In genomic region chr10:93129345-93129744, GRCm38 (mm10) we compare ENCODE assay signal across 28 mouse cellular contexts. TPM values are rescaled to one million over a fixed set of nuclear protein-coding genes. Genes with fewer than 3 reads are reported as not detected.
DNase-seq lines count a peak whose midpoint lies in the region; TF ChIP-seq lines count a peak whose summit lies in the region.
"Had no signal": no experiment of that assay in that cellular context is flagged by ENCODE, and none has a peak within 500 bp of the region (broad histone marks: within the 10 kb centered on the region; RNA-seq: fewer than 3 reads in every experiment).

No protein-coding gene starts in this region.

- DNase-seq in layer of hippocampus, adult 2 months (ENCODE audit: low spot score in 2 of 2) = no peak
- DNase-seq in layer of hippocampus, postnatal 10 days (ENCODE audit: low spot score in 2 of 2) = no peak
- peak; percentile 9 for DNase-seq in 3134 (ENCODE audit: extremely low read depth, insufficient read length, low spot score)
- peak; percentile 9 for DNase-seq in 3T3-L1 (ENCODE audit: low read depth, low spot score)
- no peak for DNase-seq in cerebellum, adult 9-10 months
- DNase-seq in heart, adult 11 months = no peak
- no peak for DNase-seq in frontal cortex, postnatal 36 days (ENCODE audit: low spot score in 2 of 2)
- DNase-seq: adrenal gland, postnatal 36 days; cerebellum, adult 2 months; cerebellum, postnatal 36 days; heart, postnatal 10 days; kidney, postnatal 14 days; left cerebral cortex, postnatal 4 days; liver, postnatal 0 days; lung, postnatal 36 days; retina, postnatal 1 day; thymus, postnatal 14 days had no signal

- no peaks in the 10 kb centered on the region for H3K4me1 ChIP-seq in embryonic fibroblast, embryonic 13.5 days (ENCODE audit: control insufficient read depth, insufficient read depth, low read length)
- H3K4me1 ChIP-seq: neural tube, embryonic 13.5 days had no signal

- TF ChIP-seq CTCF in layer of hippocampus, adult 2 months (conservative IDR thresholded peaks at IDR 0.05) = no peak
- TF ChIP-seq CTCF in embryonic fibroblast, embryonic 13.5 days (IDR thresholded peaks at IDR 0.05; ENCODE audit: borderline replicate concordance, insufficient read depth, low read length) = no peak

- peak overlapping the region; percentile 39; the same call in 1 of the 2 replicates for H3K27ac ChIP-seq in layer of hippocampus, adult 2 months
- peak overlapping the region; percentile 66 for H3K27ac ChIP-seq in embryonic fibroblast, embryonic 13.5 days (ENCODE audit: insufficient read depth, low read length)
- H3K27ac ChIP-seq: embryonic facial prominence, embryonic 13.5 days; heart, embryonic 13.5 days; hindbrain, embryonic 14.5 days; liver, embryonic 12.5 days; midbrain, embryonic 12.5 days; neural tube, embryonic 13.5 days; stomach, embryonic 15.5 days had no signal

- H3K4me3 ChIP-seq in layer of hippocampus, adult 2 months = no peak overlapping the region
- H3K4me3 ChIP-seq in embryonic fibroblast, embryonic 13.5 days (ENCODE audit: insufficient read depth, low read length) = no peak overlapping the region
- H3K4me3 ChIP-seq: embryonic facial prominence, embryonic 13.5 days; erythroblast, embryonic 14.5 days; heart, embryonic 13.5 days; liver, embryonic 12.5 days; megakaryocyte, embryonic 14.5 days; midbrain, embryonic 12.5 days; neural tube, embryonic 13.5 days; stomach, embryonic 15.5 days had no signal

- TF ChIP-seq POLR2A in embryonic fibroblast, embryonic 13.5 days (IDR thresholded peaks at IDR 0.05; ENCODE audit: low read depth, low read length) = 0 out of 2 replicates have a peak, but pooled peaks have one; percentile 17

RNA-seq across cellular contexts. Expression of gene Cdk17, which starts 31.3 kb away (rescaled TPM):
- 100 to 1,000 TPM; 206 to 219 TPM for total RNA-seq in layer of hippocampus, adult 2 months (2021)
- 100 to 1,000 TPM; 116 to 120 TPM for total RNA-seq in layer of hippocampus, postnatal 10 days (2021)
- polyA plus RNA-seq in embryonic fibroblast, embryonic 13.5 days (2011; ENCODE audit: insufficient read length, low read depth, missing spikeins) = 35.1 and 42.2 TPM in 2 replicates

RNA-seq across cellular contexts. Expression of gene Cfap54, which starts 47.9 kb away (rescaled TPM):
- 10 to 100 TPM; 20.7 to 22.9 TPM for total RNA-seq in layer of hippocampus, adult 2 months (2021)
- total RNA-seq in layer of hippocampus, postnatal 10 days (2021) = 10 to 100 TPM; 11.0 to 14.2 TPM
- polyA plus RNA-seq in embryonic fibroblast, embryonic 13.5 days (2011; ENCODE audit: insufficient read length, low read depth, missing spikeins) = 0.20 and 0.23 TPM in 2 replicates
- polyA plus RNA-seq: intestine, postnatal 0 days had no signal

Comparison
In these comparisons a context has a peak if more than half of its experiments do, and no peak if none do; other contexts are left out.
1. DNase-seq: peak in 3134 (single experiment) and 3T3-L1 (single experiment); none in layer of hippocampus, adult 2 months (0 of 2), layer of hippocampus, postnatal 10 days (0 of 2), cerebellum, adult 9-10 months (single experiment), heart, adult 11 months (single experiment) and frontal cortex, postnatal 36 days (0 of 2).